ENCODE assay signal across 8 mouse cellular contexts in the genomic region with DNA sequence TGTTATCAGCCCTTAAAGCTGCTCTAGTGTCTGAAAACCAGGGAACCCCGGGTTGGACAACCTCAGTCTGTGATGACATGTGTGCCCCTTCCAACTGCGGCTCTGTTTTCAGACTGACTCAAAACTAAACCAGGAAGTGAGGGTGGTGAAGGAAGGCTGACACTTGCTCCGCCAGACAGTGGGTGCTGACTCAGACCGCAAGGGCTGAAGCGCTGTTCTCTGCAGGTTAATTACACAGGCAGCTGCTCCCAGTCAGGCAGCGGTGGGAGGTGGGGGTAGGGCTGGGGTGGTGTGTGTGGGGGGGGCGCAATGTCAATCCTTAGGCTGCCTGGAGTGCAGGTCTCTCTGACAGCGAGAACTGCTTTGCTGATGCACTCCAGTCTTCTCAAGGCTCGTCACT. TPM values are rescaled to one million over a fixed set of nuclear protein-coding genes. Genes with fewer than 3 reads are reported as not detected.
A peak's percentile ranks its signal among the peaks of the same experiment; 100 is the strongest.
DNase-seq lines count a peak whose midpoint lies in the region; ATAC-seq lines count a peak whose summit lies in the region.

No protein-coding gene starts in this region.

- H3K27ac ChIP-seq in forebrain, embryonic 10.5 days, result peak overlapping the region; percentile 13; the same call in 1 of the 2 replicates
- no peak overlapping the region for H3K27ac ChIP-seq in forebrain, embryonic 14.5 days (ENCODE audit: low read depth, low read length)
- H3K27ac ChIP-seq in neural tube, embryonic 13.5 days (replicated peaks), result no peak overlapping the region
- 0 out of 2 replicates have a peak overlapping the region, but pooled peaks have one; percentile 20 for H3K27ac ChIP-seq in limb, embryonic 10.5 days

- 37% methylated on average over 9 of the region's 9 CpGs for WGBS in forebrain, embryonic 10.5 days
- WGBS in forebrain, embryonic 14.5 days, result 41% methylated on average over 9 of the region's 9 CpGs
- WGBS in neural tube, embryonic 13.5 days, result 39% methylated on average over 9 of the region's 9 CpGs
- 29% methylated on average over 9 of the region's 9 CpGs for WGBS in limb, embryonic 10.5 days

- no peak for DNase-seq in forebrain, embryonic 10.5 days (ENCODE audit: extremely low spot score, low spot score)
- no peak for DNase-seq in forebrain, embryonic 14.5 days (ENCODE audit: low spot score)
- no peak for DNase-seq in neural tube, embryonic 10.5 days (ENCODE audit: extremely low spot score, low spot score)
- no peak for DNase-seq in limb, embryonic 10.5 days (ENCODE audit: low spot score)
- peak; percentile 25 for DNase-seq in retina, embryonic 14.5 days (ENCODE audit: low spot score)
- no peak for DNase-seq in layer of hippocampus, postnatal 36 days
- DNase-seq in cerebellum, adult 11 months, result no peak

- H3K36me3 ChIP-seq in forebrain, embryonic 10.5 days (replicated peaks), result no peaks in the 10 kb centered on the region
- H3K36me3 ChIP-seq in forebrain, embryonic 14.5 days (ENCODE audit: control insufficient read depth, insufficient read depth, low read length), result no peaks in the 10 kb centered on the region
- no peaks in the 10 kb centered on the region for H3K36me3 ChIP-seq in neural tube, embryonic 13.5 days
- H3K36me3 ChIP-seq in limb, embryonic 10.5 days, result no peaks in the 10 kb centered on the region

- H3K4me3 ChIP-seq in forebrain, embryonic 10.5 days, result no peak overlapping the region
- H3K4me3 ChIP-seq in forebrain, embryonic 14.5 days (ENCODE audit: low read depth, low read length), result no peak overlapping the region
- no peak overlapping the region for H3K4me3 ChIP-seq in neural tube, embryonic 13.5 days
- no peak overlapping the region for H3K4me3 ChIP-seq in limb, embryonic 10.5 days

- H3K4me1 ChIP-seq in forebrain, embryonic 10.5 days, result peaks cover 18% of the 10 kb centered on the region
- no peaks in the 10 kb centered on the region for H3K4me1 ChIP-seq in forebrain, embryonic 14.5 days (ENCODE audit: control insufficient read depth, insufficient read depth, low read length)
- peaks cover 6% of the 10 kb centered on the region for H3K4me1 ChIP-seq in neural tube, embryonic 13.5 days (replicated peaks)
- peaks cover 15% of the 10 kb centered on the region for H3K4me1 ChIP-seq in limb, embryonic 10.5 days

- no peaks in the 10 kb centered on the region for H3K27me3 ChIP-seq in forebrain, embryonic 10.5 days (ENCODE audit: poor library complexity, severe bottlenecking)
- no peaks in the 10 kb centered on the region for H3K27me3 ChIP-seq in forebrain, embryonic 14.5 days (replicated peaks; ENCODE audit: control insufficient read depth, insufficient read depth, low read length)
- H3K27me3 ChIP-seq in neural tube, embryonic 13.5 days, result no peaks in the 10 kb centered on the region
- no peaks in the 10 kb centered on the region for H3K27me3 ChIP-seq in limb, embryonic 10.5 days (ENCODE audit: low read depth, poor library complexity, severe bottlenecking)

- H3K9me3 ChIP-seq in forebrain, embryonic 10.5 days, result no peaks in the 10 kb centered on the region
- H3K9me3 ChIP-seq in forebrain, embryonic 14.5 days (replicated peaks; ENCODE audit: control insufficient read depth, low read length), result no peaks in the 10 kb centered on the region
- no peaks in the 10 kb centered on the region for H3K9me3 ChIP-seq in neural tube, embryonic 13.5 days
- H3K9me3 ChIP-seq in limb, embryonic 10.5 days (replicated peaks), result no peaks in the 10 kb centered on the region

- no peak for ATAC-seq in forebrain, embryonic 14.5 days
- ATAC-seq in neural tube, embryonic 13.5 days (ENCODE audit: low read depth), result no peak

- H3K9ac ChIP-seq in forebrain, embryonic 14.5 days (ENCODE audit: low read length), result no peak overlapping the region
- no peak overlapping the region for H3K9ac ChIP-seq in neural tube, embryonic 13.5 days

- H3K4me2 ChIP-seq in forebrain, embryonic 14.5 days (ENCODE audit: low read length), result no peak overlapping the region
- peak overlapping the region; percentile 16; the same call in 1 of the 2 replicates for H3K4me2 ChIP-seq in neural tube, embryonic 13.5 days

RNA-seq across cellular contexts. Expression of gene Klhl25, which starts 51.6 kb away (rescaled TPM):
- 24.2 and 25.2 TPM in 2 replicates for polyA plus RNA-seq in forebrain, embryonic 10.5 days (2016; fragmentation: Nextera tagmentation; extraction: Ambion mirVana)
- polyA plus RNA-seq in forebrain, embryonic 14.5 days (2014; fragmentation: Nextera tagmentation; extraction: Ambion mirVana), result 36.9 and 40.9 TPM in 2 replicates
- 28.5 and 29.0 TPM in 2 replicates for polyA plus RNA-seq in neural tube, embryonic 13.5 days (2015; fragmentation: Nextera tagmentation; extraction: Ambion mirVana)
- 23.5 and 26.5 TPM in 2 replicates for polyA plus RNA-seq in limb, embryonic 10.5 days (2016; fragmentation: Nextera tagmentation; extraction: Ambion mirVana)
- 10 to 100 TPM in 1 of 2 experiments, 1 to 10 TPM in 1; 8.5 to 10.0 TPM for total RNA-seq in layer of hippocampus, postnatal 36 days (2021)

Comparison
In these comparisons a context has a peak if more than half of its experiments do, and no peak if none do; other contexts are left out.
1. H3K27ac ChIP-seq: peak in forebrain, embryonic 10.5 days (single experiment) and limb, embryonic 10.5 days (single experiment); none in forebrain, embryonic 14.5 days (single experiment) and neural tube, embryonic 13.5 days (single experiment).